Mouse (Mus musculus): Measurements from ENCODE around the gene Itpr1. TPM values are rescaled to one million over a fixed set of nuclear protein-coding genes. Genes with fewer than 3 reads are reported as not detected.

The Itpr1 gene
- total RNA-seq, 2 experiments from 2014 or later: 39.1 to 46.2 TPM

DNA sequence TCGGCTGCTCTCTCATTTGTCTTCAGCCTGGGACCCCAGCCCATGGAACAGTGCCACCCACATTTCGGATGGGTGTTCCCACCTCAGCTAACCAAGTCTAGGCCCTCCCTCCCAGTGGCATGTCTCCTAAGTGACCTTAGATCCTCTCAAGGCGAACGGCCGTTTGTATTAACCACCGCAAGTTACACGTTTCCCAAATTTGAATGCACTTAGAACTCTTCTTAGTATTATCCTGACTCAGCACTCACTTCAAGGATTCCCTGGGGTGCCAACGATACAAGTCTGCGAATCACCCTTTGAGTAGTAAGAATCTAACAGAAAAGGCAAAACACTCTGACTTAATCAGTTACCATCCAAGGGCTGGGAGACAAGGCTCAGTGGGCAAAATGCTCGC is 311.7 kb downstream of the Itpr1 start:
- no peak for DNase-seq
- intact Hi-C loops (cut with DNase I): no loop called here

DNA sequence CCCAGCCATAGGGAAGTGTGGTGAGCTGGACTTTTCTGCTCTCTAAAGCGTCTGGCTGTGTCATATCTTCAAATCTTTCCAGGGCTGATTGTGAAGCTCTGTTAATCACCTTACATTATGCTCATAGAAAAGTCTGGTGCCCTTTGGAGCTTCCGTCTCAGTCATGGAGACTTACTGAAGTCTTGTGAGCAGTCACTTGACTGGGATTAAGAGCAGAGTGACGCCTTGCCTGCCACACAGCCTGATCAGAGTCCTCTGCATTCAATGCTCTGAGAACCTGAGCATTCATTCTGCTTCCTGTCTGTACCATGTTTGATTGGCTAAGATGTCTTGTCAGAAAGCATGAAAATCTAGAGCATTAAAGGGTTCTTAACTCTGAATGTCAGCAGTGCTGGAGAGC is 314.7 kb downstream of the Itpr1 start:
- DNase-seq: no peak
- intact Hi-C loops (cut with DNase I): no loop called here

- intact Hi-C loops (cut with DNase I): no loop called here
- DNase-seq: peak in 1 of 2 experiments; percentile 33
Observed at GRCm38 (mm10) chr6:108527993-108528392, 315.1 kb downstream of the Itpr1 start.

- no peak for DNase-seq
- intact Hi-C loops (cut with DNase I): no loop called here
Observed at GRCm38 (mm10) chr6:108529150-108529549, 316.3 kb downstream of the Itpr1 start.

DNA sequence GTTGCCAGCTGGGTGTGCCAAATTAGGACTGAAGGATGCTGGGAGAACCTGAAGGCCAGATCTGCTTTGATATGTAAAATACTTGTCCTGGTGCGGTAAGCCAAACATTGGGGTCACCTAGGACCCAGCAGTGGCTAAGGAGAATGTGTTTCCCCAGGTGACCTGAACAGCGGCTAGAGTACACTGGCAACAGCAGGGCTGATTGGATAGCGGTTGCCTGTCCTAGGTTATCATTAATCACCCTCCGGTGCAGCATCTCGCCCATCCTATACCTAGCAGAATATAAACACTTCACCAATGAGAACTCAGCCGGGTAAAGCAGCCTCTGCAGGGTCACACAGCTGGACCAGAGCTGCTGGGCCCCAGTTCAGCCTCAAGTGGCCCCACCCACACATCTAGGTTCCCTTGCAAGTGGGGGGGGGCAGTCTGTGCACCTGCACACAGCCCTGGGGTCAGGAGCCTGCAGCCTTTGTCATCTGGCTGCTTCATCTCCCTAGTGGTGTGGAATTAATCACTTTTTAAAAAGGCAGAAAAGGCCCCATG is 318.0 kb downstream of the Itpr1 start:
- no peak for DNase-seq
- intact Hi-C loops (cut with DNase I): loop anchor here (5.0 kb wide), 1 partner anchor 74 kb away; no protein-coding TSS in a partner anchor

DNA sequence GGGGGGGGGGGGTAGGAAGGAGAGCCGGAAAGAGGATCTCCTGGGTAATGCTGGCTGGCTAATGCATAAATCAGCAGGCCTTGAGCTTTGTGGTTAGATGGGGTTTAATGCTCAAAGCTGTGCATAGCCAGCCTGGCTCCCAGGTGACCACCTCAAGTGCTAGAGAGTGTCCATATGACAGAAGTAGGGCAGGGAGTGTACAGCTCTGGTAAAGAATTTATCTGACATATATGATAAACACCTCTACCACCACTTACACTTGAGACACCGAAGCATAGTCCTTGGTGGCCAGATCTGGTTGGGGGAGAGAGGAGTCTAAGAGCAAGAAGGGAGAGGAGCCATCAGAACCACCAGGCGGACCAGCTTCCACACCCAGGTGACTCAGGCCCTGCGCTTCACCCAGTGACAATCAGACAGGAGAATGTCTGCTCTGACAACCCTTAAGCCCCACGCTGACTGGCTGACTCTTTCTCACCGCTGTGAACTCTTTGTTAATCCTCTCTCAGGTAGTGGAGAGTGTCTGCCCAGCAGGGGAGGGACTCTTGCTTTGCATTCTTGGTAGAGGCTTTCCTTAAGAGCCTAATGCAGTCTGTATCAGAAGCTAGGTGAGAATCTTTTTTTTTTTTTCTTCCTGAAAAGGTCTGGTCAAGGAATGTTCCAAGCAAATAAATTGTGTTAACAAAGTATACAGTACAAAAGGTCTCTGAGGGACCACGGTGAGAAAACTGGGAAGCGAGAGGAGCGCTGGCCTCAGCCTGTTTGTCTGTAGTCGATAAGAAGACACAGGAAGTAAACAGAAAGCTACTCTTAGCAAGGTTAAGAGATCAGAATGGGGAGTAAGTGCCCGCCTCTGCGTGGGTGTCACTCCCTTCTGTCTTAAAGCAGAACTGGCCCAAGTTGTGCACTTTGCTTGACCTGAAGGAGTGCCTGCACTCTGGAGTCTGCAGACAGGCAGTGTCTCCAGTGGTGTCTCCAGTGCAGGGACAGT is 318.7 kb downstream of the Itpr1 start:
- intact Hi-C loops (cut with DNase I): loop anchor here (2.0 to 5.0 kb wide), 3 partner anchors 39 to 127 kb away; no protein-coding TSS in a partner anchor
- DNase-seq: peak; percentile 31 to 34

DNA sequence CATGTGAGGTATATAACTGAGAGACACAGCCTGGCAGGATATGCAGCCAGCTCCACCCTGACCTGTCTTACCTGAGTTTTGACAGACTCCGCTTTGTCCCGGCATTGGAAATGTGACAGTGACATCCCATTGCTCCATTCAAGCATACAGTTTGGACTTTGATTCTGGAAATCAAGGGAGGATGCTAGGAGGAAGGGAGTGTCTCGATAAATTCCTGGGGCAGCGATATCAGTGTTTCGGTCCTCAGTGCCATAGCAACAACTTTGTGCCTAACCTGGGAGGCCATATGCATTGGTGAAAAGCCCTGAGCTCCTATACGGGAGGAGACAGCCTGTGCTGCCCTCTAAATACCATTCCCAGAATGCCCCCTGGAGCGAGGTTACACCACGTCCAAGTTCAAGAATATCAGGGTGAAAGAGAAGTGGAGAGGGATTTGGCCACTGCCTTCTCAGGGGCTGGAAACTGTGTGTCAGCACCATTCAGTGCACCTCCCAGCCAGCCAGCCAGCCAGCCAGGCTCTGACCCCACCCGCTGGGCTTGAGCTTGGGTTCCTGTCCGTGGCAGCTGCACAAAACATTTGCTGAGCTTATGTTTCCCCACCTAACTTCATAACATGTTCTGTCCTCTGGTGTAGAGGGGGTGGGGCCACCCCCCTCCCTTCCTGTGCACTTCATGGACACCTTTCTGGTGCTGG is 319.7 kb downstream of the Itpr1 start:
- peak; percentile 59 to 65 for DNase-seq
- intact Hi-C loops (cut with DNase I): loop anchor here (2.0 to 5.0 kb wide), 3 partner anchors 38 to 126 kb away; no protein-coding TSS in a partner anchor

DNA sequence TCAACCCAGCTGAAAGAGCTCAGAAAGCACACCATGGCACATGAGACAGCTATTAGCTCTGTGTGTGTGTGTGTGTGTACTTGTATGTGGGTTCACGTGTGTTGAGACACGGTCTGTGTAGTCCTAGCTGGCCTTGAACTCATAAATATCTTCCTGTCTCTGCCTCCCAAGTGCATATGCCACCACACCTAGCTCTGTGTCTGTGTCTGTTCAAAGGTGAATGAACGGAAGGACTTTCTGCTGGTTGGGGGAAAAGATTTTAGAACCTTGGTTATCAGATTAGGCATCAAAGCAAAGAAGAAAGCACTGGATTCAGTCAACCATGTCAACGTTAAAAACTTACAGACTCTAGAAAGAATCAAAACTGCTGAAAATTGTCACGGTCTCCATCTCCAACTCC is 321.2 kb downstream of the Itpr1 start:
- intact Hi-C loops (cut with DNase I): loop anchor here (5.0 kb wide), 1 partner anchor 77 kb away; no protein-coding TSS in a partner anchor
- DNase-seq: no peak

- peak; percentile 23 to 40 for DNase-seq
- intact Hi-C loops (cut with DNase I): loop anchor here (5.0 kb wide), 1 partner anchor 77 kb away; no protein-coding TSS in a partner anchor
Observed at GRCm38 (mm10) chr6:108534596-108534995, 321.7 kb downstream of the Itpr1 start.

DNA sequence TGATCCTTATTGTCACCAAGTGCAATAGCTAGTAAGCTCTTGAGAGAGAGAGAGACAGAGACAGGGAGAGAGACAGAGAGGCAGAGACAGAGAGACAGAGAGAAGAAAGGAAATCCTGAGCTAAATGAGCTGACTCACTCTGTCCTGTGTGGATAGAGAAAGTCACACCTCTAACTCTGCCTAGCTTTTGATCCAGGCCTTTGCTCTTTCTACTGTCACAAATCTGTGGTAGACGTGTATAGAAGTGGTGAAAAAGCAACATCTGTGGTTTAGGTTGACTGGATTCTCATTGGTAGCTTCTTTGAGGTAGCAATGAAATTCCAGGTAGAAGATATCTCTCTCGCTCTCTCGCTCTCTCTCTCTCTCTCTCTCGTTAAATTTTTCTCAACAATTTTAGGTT is 322.4 kb downstream of the Itpr1 start:
- no peak for DNase-seq
- intact Hi-C loops (cut with DNase I): no loop called here

- intact Hi-C loops (cut with DNase I): no loop called here
- peak in 1 of 2 experiments; percentile 26 for DNase-seq
Observed at GRCm38 (mm10) chr6:108536546-108537317, 323.8 kb downstream of the Itpr1 start.

GRCm38 (mm10) chr6:108538406-108538805 is 325.5 kb downstream of the Itpr1 start:
- intact Hi-C loops (cut with DNase I): no loop called here
- no peak for DNase-seq

DNA sequence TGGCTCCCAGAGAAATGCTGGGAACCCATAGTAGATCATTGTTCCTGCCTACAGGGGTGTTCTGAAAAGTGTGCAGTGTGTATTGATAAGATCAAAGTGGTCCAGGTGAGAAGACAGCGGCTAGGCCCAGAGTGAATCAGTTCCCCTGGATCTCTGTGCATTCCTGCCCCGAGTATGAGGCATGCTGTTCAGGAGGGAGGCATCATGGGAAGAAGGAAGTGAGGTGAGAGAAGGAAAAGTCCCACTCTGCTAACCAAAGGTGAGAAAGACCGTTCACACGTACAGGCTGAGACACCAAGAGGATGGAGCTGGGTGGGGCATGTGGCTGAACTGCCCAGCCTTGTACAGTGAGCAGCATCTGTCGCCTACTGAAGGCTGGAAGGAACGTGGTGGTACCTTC is 327.5 kb downstream of the Itpr1 start:
- intact Hi-C loops (cut with DNase I): no loop called here
- no peak for DNase-seq

DNA sequence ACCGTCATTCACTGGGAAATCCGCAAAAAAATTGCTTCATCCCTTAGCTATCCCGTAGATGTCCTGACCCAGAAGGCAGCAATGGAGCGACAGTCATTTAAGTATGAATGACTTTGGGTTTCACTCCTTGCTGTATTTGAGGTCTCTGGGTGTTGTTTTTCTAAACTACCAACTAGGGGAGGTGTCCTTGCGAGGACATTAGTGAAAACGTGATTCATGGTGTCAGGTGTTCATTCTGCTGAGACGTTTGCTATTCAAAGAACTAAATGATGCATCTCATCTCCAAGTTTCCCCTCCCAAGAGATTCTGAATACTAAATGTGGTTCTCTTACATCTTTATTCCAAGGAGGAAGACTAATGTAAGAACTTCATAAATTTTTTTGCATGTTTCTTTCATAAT is 332.0 kb downstream of the Itpr1 start:
- DNase-seq: no peak
- intact Hi-C loops (cut with DNase I): no loop called here

GRCm38 (mm10) chr6:108545464-108545863 is 332.6 kb downstream of the Itpr1 start:
- intact Hi-C loops (cut with DNase I): no loop called here
- DNase-seq: no peak

DNA sequence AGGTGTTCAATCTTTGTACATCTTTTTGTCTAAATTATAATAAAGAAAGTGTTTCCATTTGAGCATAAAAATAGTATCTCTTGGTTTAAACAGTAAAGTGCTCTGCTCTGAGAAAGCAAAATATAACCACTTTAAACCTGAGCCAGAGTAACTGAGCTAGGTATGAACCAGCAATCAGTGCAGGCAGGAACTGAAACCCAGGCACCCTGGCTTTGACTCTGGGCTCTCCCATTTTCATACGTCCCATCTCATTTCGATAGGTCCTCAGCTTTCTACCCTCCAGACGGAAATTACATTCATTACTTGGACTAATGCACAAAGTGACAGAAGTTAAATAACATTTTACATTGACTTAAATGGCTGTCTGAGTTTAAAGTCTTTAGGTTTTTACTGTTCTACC is 335.5 kb downstream of the Itpr1 start:
- intact Hi-C loops (cut with DNase I): no loop called here
- DNase-seq: no peak

DNA sequence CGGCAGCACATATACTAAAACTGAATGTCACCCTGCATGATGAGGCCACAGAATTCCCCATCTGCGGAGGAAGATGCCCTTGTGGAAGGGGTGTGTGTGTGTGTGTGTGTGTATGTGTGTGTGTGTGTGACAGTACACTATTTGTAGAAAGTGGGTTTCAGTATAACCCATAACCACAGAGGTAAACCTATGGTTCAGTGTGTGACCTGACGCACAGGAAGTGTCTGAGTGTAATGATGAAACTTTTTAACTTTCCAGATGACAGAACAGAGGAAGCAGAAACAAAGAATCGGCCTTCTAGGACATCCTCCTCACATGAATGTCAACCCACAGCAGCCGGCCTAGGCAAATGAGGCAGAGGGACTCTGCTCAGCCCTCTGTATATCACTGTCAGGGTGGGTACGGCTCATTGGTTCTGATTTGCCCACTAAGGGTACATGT is 336.6 kb downstream of the Itpr1 start:
- DNase-seq: no peak
- intact Hi-C loops (cut with DNase I): no loop called here

- no peak for DNase-seq
- intact Hi-C loops (cut with DNase I): no loop called here
Observed at GRCm38 (mm10) chr6:108551725-108552620, 339.1 kb downstream of the Itpr1 start.

DNA sequence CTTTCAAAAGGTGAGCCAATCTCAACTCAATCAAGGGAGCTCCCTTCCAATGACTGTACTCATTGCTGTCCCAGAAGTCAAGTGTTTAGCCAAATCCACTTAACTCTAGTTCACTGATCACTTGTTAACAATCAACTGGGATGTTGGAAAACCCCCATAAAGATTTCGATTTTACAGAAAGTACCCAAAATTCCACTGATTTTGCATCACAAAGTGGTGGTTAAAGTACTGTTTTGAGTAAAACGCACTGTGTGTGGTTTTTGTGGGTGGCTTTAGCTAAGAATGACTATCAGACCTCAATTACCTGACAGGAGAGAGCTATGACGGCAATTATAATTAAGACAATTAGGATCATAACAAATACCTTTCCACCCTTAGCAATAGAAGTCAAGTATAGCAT is 340.1 kb downstream of the Itpr1 start:
- DNase-seq: no peak
- intact Hi-C loops (cut with DNase I): no loop called here

All from heart, postnatal 36 days (tissue).